Mouse (Mus musculus) spleen, postnatal 14 days (tissue): ENCODE results near the gene Prrc2a.
A peak's percentile ranks its signal among the peaks of the same experiment; 100 is the strongest.

Experiments used
- DNase-seq, 2 experiments: peaks; one replicate each; pipeline ENCODE4 v3.0.0; 2021 to 2022; ENCODE audit warnings: low spot score in 2 of 2

The Prrc2a gene

DNA sequence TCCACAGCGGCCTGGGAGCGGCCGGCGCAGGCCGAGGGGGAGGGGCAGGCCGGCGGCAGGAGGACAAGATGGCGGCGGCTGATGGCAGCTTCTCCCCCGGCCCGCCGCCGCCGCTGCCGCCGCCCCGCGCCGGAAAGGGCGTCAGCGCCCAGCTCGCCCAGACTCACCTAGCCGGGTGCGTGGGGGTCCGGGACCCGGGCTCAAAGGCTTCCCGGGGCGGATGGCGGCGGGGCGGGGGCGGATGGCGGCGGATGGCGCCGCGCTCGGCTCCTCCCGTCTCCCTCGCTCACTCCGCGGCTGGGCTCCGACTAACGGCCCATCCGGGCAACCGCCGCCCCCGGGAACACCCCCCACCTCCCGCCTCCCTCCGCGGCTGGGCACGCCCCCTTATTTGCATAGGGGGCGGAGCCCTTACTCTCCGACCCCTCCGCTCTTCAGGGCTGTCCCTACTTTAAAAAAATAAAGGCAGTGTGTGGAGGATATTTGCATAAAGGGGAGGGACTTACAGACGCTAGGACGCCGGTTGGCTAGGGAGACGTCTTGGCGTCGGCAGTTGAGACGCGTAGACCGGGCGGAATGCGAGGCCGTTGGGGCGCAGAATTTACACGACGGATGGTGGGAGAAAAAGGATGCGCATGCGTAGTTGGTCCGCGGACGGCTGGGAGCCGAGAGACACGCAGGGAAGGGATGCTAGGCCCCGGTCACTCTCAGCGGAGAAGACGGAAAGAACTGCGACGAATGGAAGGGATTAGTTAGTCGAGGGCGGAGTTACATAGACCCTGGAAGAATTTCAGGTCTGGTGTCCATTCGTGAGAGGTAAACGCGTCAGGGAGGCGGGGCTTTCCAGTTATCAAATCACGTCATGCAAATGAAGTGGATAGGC is at the start of gene Prrc2a:
Prrc2a (minus strand) TSS at position 330 of the 883 bp plus-strand sequence.
- peak; percentile 89 to 91 for DNase-seq

DNA sequence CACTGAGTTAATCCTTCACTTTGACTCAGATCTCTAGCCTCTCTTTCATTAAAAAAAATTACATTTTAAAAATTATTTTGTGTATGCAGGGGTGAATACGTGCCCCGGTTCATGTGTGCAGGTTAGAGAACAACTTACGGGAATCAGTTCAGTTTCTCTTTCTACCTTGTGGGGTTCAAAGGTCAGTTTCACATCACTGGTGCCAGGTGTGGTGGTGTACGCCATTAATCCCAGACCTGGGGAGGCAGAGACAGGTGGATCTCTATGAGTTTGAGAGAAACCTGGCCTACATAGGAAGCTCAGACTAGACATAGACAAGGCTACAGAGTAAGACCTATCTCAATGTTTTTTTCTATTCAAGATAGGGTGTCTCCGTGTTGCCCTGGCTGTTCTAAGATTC is 48.4 kb upstream of the Prrc2a start:
- DNase-seq = no peak

DNA sequence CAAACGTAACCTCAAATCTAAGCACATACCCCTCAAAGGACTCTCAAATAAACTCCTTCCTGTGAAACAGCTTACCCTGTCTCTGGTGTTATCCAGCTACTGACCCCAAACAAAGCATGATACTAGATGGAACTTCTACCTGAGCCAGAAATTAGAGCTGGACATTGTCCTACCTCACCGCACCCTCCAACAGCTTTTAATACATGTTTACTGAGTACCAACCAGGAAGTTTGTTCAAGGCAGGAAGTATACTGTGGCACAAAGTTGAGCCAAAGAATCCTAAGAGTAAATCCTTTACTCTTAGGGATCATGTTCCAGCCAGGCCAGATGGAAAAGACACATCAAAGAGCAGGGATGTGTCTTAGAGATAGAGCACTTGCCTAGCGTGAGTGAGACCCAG is 45.9 kb upstream of the Prrc2a start:
- DNase-seq = no peak

DNA sequence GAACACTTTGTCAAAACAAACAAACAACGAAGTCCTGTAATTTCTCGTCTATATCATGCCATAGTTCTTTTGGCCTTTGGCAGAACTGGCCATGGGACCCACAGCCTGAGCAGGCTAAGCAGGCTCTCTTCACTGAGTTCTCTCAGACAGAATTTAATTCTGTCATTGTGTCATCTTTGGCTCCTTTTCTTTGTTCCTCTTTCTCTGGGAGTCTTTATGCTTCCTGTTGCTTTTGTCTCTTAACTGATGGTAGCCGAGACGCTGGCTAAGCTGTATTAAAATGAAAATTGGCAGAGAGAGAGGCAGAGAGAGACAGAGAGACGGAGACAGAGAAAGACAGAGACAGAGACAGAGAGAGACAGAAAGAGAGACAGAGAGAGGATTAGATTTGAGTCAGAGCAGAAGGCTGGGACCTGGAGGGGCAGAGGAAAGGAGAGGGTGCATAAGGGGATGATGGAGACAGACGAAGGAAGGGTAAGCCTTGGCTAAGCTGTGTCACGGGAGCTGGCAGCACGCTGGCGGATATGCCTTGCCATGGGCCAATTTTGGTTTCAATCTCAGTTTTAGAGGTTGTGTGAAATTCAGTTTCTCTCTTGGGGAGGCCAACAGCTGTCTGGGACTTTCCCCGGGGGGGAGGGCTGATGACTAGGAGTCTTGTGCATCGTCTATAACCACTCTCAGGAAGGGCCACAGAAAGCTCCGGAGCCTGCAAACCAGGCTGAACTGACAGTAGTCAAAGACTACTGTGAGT is 45.3 kb upstream of the Prrc2a start:
- no peak for DNase-seq

DNA sequence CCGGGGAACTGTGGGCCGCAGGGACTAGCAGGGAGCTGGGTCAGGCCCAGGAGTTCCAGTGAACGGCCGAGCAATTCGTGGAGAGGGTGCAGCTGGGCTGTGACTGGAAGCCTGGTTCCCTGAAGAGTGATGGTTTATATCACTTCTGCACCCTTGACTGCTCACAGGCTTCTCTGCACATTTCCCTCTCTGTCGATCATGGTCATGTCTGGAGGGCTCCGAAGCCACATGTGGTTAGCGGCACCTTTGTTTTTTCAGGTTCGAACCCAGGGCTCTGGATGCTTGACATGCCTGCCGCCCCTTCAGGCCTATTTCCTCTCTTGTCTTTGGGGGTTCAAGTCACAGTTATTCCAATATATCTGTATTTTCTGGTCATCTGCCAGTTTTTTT is 40.7 kb upstream of the Prrc2a start:
- DNase-seq = no peak

DNA sequence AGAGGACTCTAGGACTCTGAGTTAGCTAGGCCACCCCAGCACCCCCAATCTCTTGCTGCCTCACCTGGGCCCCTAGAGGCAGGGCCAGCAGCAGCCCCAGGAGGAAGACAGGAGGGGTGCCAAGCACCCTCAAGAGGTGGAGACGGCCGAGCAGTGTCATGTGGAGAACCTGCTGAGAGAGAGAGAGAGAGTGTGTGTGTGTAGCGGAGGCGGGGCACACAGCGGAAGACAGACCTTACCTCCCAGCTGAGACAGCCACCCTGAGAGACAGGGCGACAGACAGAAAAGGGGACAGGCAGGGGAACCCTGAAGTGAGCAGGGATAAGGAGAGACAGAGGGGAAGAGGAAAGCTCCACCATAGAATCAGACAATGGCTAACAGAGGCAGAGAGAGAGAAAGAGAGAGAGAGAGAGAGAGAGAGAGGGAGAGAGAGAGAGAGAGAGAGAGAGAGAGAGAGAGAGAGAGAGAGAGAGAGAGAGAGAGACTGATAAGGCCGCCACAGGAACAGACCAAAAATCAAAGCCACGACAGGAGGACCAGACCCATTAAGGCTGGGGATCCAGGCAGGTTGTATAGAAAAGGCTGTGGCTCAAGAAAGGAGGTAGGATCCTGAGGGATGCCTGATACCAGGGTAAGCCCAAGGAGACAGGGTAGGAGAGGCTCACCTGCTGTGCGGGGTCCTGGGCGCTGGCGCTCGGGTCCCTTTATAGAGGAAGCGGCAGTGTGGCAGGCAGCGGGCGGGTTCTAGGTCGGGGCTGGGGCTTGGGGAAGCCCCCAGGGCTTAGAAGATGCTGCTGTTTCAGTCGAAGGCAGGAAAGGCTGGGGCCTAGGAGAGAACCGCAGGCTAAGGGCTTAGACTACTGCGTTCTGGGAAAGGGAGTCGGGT is 40.0 kb upstream of the Prrc2a start, which contains the start of gene Lta:
Lta (minus strand) TSS at position 858 of the 886 bp plus-strand sequence.
- peak in 1 of 2 experiments; percentile 47 for DNase-seq

DNA sequence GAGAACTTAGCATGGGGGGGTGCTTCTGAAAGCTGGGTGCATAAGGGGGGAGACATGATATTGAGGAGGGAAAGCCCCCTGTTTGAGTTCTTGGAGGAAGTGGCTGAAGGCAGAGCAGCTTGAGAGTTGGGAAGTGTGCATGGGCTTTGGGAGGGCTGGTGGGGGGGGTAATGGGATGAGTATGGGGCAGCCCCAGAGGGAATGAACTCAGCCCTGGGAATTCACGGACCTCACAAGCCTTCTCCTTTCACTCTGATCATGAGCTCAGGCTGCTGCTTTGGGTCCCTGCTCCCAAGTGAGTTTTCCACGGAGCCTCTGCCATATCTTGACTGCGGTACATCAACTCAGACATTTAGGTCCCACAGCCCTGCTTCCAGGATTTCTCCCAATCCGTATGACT is 37.7 kb upstream of the Prrc2a start:
- DNase-seq = no peak

DNA sequence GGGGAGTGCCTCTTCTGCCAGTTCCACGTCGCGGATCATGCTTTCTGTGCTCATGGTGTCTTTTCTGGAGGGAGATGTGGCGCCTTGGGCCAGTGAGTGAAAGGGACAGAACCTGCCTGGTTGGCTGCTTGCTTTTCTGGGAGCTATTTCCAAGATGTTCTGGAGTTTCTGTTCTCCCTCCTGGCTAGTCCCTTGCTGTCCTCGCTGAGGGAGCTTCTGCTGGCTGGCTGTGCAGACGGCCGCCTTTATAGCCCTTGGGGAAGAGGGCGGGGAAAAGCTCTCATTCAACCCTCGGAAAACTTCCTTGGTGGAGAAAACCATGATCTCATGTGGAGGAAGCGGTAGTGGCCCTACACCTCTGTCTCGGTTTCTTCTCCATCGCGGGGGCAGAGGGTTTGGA is 37.1 kb upstream of the Prrc2a start, which contains the start of gene Tnf:
Tnf (minus strand) TSS at position 221 of the 400 bp plus-strand sequence.
- DNase-seq = peak in 1 of 2 experiments; percentile 44

DNA sequence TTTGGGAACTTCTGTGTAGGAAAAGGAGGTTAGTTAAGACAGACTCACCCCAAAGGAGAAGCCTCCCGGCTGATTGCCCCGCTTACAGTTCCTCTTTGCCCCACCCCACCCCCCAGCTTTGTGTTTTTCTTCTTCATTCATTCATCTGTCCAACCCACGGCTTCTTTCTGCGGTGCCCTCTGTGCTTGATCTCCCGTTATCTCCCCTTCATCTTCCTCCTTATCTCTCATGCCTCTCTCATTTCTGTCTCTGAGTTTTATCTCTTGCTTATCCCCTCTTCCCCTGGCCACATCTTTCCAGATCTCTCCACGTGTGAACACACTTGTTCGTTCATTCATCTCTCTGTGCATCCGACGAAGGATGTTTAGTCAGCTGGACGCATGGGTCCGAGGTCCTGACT is 36.4 kb upstream of the Prrc2a start:
- DNase-seq = no peak

DNA sequence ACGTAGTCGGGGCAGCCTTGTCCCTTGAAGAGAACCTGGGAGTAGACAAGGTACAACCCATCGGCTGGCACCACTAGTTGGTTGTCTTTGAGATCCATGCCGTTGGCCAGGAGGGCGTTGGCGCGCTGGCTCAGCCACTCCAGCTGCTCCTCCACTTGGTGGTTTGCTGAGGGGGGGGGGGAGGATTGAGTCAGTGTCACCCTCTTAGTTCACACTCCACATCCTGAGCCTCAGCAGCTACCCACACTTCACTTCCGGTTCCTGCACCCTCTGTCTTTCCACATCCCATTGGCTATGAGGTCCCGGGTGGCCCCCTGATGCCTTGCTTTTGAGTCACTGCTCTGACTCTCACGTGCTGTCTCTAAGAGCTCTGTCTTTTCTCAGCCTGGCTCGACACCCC is 35.7 kb upstream of the Prrc2a start:
- DNase-seq = no peak

DNA sequence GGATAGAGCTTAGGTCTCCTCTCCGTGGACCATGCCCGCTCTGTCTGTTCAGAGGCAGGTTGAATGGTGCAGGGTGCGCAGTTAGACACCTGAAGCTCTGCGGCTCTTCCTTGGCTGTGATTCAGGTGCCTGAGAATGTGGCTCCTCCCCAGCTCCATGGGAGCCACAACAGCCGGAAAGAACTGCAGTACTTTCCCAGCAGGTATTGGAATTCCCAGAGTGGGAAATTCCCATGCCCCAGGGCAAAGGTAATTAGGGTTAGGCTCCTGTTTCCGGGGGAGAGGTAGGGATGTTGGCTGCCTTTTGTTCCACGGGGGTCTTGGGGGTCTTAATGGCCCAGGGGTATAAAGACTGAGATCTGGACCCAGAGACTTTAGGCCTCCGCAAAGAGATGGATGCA is 34.2 kb upstream of the Prrc2a start:
- DNase-seq = no peak

DNA sequence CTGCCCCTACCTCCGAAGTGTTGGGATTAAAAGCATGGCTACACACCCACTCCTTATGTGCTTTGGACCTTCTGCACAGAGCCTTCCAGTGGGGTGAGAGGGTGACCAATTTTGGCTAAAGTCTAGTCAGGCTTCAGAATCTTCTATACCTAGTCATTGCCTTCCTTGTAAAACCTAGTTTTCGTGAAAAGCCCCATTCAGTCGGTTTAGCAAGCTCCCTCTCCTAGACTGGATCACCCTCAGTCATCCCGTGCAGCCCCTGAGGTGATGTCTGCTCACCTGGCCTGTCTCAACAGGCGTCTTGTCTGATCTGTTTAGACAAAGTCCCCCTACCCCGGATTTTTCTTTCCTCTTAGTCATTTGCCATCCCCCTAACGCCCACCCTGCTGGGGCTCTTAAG is 33.3 kb upstream of the Prrc2a start:
- DNase-seq = no peak

DNA sequence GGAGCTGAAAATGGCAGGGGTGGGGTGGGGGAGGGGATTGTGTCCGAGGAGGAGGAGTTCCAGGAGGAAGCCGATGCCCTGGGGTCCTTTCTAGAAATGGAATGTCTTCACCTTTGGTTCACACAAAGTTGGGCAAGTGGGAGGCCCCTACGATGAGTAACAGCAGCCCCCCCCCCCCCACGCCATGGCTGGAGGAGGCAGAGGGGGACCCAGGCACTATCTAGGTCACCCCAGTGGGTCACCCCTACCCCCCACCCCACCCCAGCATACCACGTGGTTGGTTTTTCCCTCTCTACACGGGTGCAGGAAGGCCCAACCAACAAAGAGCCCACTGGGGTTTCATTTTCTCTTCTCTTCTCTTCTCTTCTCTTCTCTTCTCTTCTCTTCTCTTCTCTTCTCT is 32.4 kb upstream of the Prrc2a start:
- DNase-seq = no peak

DNA sequence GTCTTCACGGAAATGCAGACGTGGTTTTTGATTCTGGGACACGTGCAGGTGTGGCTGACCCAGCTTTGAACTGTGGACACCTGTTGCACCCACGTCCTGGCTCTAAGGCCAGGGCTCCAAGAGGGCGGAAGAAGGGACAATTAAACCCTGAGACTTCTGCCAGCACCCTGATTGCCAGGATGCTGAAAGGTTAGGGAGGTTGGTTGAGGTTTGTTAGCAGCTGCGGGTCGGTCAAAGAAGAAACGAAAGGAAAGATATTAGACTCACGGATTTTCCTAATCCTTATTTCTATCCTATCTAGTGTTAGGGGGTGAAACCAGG is 31.6 kb upstream of the Prrc2a start:
- no peak for DNase-seq

DNA sequence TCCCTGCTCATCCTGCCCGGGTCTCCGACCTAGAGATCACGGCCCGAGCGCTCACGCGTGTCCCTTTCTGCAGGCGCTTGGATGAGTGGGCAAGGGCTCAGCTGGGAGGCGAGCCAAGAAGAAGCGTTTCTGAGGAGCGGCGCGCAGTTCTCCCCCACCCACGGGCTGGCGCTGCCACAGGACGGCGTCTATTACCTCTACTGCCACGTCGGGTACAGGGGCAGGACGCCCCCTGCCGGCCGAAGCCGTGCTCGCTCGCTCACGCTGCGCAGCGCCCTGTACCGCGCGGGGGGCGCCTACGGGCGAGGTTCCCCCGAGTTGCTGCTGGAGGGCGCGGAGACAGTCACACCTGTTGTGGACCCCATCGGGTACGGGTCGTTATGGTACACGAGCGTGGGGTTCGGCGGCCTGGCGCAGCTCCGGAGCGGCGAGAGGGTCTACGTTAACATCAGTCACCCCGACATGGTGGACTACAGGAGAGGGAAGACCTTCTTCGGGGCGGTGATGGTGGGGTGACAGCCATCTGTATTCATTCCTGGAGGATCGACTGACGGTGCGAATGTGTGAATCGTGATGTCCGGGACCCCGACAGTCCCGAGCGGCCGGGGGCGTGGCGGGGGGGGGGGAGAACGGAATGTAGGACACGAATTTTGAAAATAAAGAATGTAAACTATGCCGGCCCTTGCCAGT is 31.1 kb upstream of the Prrc2a start:
- DNase-seq = peak; percentile 78 to 90

DNA sequence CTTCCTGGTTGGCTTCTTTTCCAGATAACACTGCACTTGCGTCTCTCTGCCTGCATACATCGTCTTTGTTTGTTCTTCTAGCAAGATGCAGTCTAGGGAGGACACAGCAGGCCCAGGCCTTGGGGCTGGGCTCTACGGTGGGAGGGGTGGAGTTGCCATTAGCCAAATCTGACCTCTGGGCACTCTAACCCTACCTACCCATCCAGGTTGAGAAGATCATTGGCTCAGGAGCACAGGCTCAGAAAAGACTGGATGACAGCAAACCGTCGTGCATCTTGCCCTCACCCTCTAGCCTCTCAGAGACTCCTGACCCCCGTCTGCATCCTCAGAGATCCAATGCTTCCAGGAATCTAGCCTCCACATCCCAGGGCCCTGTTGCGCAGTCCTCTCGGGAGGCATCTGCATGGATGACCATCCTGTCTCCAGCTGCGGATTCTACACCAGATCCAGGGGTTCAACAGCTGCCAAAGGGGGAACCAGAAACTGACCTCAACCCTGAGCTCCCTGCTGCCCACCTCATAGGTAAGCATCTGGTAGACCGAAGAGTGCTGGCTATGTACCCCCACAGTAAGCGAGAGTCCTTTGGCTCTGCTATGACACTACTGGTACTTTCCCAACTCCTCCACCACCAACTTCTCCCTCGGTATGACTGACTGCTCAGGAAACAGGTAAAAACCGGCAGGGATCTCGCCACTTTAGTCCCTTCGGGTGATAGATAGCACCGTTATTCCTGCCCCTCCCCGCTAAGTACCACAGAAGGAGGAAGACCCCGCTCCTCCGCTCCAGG is 30.3 kb upstream of the Prrc2a start:
- DNase-seq = no peak

DNA sequence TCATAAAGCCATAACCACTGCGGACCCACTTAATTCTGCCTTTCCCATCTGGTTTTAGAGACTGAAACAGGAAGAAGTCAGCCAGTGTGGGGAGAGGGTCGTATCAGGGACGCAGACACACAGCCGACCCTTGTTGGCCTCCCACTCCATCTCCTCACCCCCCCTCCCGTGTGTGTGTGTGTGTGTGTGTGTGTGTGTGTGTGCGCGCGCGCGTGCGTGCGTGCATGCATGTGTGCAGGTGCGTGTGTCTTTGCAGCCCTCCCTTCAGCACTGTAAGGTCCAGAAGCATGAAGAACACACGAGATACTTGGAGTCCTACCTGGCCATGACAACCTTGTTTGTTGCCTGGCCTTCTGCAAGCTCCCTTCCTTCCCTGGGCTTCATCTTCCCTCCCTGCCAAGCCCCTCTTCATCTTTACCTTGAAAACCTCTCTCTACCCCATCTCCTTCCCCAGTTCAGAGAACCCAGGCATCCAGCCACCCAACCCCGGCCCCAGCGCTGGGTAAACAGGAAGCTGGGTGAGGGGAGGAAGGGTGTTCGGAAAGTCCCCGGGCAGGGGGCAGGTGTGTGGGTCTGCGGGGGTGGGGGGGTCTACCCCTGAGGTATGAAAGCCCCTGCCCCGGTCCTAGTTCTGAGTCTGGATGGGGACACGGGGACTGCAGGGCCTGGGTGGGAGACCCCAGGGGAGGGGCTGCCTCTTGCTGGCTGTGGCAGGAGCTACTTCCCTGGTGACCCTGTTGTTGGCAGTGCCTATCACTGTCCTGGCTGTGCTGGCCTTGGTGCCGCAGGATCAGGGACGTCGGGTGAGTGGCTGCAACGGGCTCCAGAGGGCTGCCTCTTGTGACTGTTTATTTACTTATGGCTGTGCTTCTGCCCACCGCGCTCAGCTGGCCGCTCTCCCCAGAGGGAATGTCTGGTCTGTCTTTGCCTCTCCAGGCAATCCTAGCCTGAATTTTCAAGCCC is 29.5 kb upstream of the Prrc2a start, which contains the start of gene Ltb:
Ltb (plus strand) TSS at position 559 of the 963 bp plus-strand sequence.
- peak; percentile 53 to 68 for DNase-seq

DNA sequence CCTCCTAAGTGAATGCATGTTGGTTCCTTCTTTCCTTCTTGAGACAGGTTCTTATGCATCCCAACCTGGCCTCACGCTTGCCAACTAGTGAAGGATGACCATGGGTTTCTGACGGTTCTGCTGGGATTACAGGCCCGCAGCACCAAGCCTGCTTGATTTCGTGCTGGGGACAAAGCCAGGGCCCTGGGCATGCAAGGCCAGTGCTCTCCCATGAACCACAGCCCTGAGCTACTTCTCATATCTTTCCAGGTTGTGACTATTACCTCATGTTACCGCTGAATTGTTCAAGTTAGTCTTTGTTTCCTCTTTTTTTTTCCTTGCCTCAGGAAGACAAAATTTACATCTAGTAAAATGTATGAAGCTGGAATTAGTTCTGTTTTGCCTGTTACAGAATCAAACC is 28.2 kb upstream of the Prrc2a start:
- DNase-seq = no peak

DNA sequence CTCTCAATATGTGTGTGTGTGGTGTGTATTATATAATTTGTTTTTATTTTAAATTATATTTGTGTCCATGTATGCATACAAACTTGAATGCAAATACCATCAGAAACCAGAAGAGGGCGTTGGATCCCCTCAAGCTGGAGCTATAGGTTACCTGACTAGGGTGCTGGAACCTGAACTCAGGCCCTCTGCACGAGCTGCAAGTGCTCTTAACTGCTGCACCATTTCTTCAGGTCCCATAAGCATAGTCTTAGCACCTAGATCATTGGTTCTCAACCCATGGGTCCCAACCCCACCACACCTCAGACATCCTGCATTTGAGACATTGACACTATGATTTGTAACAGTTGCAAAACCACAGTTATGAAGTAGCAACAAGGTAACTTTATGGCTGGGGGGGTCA is 27.0 kb upstream of the Prrc2a start:
- DNase-seq = no peak
